Mouse (Mus musculus) CH12F3 (cell line): ENCODE measurements around the gene Wdr4.
"Not testable (repeated sequence)": the region's sequence is repeated elsewhere in the genome, so short reads cannot be mapped to it uniquely, and the experiment has no call there.

Source experiments
- in situ Hi-C: fragments of 300-500 bp; cut with MboI; formaldehyde crosslinking; loops from 2 replicates; pipeline ENCODE4 v1.14.3; 2020; ENCODE audit warnings: low sequenced_read_pairs

The Wdr4 gene

DNA sequence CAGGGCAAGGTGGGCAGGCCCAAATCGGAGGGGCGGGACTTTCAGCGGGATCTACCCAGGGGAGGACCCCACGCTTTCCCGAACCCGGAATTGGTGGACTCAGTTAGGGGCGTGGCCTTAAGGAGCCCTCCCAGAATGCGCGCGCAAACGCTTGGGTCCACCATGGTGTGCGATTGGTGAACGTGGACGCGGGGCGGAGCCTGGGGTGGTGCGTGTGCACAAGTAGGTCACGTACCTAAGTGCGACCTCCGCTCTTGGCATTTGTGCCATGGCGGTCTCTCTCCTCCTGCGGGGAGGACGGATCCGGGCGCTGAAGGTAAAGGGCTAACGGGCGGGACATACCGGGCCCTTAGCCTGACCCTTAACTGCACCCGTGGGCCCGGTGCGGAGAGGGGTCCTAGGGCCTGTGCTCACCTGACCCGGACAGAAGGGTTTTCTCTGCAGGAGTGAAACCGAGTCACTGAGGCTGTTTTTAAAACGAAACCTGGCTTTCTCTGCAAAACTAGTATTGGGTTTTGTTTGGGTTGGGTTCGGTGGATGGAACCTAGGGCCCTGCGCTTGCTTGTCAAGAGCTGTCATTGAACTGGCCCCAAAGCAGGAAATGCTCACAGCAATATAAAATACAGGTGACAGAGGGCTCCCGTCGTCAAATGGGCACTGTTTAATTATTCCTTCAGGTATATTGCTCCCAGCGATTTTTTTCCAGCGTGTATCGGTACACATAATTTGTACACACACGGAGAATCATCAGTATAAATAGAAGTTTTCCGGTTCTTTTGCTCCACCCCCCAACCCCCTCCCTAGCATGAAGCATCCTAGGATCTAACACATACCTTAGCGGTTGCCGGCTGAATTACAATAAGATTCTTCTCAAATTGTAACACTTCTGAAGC is at the start of gene Wdr4, which contains the start of gene Ndufv3:
TSS of gene Wdr4 (minus strand) at position 35 of the 893 bp plus-strand sequence.
TSS of gene Ndufv3 (plus strand) at position 170 of the 893 bp plus-strand sequence.
- in situ Hi-C loops: loop anchor here (10.0 kb wide), 2 partner anchors 125 to 145 kb away; no protein-coding TSS in a partner anchor

DNA sequence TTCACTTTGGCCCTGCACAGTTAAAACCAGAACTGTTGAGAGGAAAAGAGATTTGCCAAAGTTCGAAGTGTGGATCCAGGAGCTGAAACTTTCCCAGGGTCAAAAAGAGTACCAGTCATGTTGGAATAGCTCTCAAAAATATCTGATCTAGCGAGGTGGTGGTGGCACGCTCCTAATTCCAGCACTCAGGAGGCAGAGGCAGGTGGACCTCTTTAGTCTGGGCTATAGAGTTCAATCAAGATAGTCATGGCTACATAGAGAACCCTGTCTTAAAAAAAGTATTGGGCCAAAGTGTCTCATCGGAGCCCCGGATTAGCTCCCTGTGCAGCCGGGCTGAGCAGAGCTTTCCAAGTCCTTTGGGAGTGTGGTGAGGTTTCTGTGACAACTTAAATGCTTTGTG is 46.5 kb upstream of the Wdr4 start:
- in situ Hi-C loops: no loop called here

DNA sequence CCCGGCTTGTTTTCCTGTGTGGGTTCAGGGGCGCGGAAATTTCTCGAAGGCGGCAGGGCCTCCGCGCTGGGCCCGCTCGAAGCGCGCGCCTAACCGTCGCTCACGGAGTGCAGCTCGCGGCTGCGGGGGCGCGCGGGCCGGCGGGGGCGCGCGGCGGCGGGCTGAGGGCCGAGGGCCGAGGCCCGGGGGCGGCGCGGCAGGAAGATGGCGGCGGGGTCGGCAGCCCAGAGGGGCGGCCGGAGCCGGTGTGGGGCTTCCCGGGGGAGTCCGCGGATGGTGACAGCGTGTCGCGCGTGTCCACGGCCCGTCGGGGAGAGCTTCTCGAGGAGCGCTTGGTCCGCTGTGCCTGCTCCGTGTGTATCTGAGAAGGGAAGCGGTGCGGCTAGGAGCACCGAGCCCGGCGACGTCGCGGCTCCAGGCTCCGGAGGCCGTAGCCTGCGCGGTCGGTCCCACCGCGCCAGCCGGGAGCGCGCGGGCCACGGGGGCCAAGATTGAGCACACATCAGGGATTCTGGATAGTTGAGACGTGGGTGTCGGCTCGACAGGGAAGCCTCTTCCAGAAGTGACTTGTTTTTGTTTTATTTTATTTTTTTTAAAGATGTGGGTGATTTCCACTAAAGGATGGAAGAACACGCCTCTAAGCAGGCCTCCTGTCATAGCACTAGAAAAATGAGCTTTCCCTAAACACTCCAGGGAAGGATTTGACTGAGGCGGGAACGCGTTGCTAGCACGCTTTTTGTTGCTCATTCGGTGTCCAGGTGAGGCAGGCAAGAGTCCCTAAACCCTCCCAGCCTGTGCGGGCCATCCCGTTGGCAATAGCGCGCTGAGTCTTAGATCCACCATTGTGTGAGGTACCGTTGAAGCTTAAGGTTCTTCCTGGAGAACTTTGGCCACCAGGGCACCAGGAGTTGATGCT is 45.6 kb upstream of the Wdr4 start:
- in situ Hi-C loops: no loop called here

DNA sequence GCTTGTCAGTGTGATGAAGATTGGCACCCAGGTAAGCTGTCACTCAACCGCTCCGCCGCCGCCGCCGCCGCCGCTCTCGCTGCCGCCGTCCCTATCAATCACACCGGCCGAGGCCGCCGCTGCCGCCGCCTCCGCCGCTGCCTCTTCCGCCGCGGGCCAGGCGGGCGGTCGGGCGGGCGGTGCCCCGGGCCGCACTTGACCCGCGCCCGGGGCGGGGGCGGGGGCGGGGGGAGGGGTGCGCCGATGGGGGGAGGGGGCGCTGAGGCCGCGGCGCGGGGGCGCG is 45.0 kb upstream of the Wdr4 start:
- in situ Hi-C loops: no loop called here

DNA sequence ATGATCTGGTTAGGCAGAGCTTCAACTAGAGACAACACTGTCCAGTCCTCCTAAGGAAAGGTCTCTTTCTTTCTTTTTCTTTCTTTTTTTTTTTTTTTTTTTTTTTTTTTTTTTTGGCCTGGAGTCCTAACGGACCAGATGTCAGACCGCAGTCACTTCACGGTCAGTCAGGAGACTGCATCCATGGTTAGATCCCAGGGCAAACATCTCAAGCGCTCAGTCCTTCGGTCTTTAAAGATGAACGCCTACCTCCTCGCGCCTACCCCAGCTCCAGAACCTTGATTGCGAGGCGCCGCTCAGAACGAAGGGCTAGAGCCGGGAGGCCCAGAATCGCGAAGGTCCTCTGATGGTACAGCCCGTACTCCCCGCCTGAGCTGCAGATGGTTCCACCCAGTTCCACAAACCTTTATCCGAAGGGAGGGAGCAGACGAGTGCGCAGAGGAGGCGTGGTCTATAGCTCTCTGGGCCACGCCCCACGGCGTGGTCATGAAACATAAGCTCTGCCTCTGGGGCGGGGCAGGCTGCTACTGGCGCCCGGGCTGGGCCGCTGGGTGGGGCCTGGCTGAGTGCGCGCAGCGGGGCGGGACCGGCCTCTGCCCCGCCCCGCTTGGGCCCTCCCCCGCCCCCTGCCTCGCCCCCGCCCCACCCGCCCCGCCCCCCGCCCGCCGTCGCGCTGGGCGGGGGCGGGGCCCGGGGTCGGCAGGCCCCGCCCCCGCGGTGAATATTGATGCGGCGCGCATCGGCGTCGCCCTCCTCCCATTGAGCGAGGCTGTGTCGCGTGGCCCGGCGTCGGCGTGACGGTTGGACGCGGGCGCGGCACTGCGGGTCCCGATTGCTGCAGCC is 44.5 kb upstream of the Wdr4 start, which contains the start of gene Pknox1:
TSS of gene Pknox1 (plus strand) at position 720 of the 843 bp plus-strand sequence.
- in situ Hi-C loops: no loop called here

DNA sequence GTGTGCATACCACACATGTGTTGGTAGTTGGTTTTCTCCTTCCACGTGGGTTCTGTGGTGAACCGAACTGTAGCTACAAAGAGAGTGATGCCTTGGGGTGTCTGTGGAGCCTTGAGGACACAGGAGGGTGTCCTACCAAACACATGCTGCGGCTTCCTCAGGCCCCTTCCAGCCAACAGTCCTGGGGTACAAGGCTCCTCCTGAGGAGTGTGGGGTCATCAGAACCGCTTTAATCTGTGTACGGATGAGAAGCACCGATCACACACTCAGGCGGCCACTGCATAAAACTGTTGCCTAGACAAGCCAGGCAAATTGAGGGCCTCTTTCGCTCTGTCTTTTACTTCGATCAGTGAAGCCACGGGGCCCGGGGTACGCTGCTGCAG is 43.8 kb upstream of the Wdr4 start:
- in situ Hi-C loops: no loop called here

DNA sequence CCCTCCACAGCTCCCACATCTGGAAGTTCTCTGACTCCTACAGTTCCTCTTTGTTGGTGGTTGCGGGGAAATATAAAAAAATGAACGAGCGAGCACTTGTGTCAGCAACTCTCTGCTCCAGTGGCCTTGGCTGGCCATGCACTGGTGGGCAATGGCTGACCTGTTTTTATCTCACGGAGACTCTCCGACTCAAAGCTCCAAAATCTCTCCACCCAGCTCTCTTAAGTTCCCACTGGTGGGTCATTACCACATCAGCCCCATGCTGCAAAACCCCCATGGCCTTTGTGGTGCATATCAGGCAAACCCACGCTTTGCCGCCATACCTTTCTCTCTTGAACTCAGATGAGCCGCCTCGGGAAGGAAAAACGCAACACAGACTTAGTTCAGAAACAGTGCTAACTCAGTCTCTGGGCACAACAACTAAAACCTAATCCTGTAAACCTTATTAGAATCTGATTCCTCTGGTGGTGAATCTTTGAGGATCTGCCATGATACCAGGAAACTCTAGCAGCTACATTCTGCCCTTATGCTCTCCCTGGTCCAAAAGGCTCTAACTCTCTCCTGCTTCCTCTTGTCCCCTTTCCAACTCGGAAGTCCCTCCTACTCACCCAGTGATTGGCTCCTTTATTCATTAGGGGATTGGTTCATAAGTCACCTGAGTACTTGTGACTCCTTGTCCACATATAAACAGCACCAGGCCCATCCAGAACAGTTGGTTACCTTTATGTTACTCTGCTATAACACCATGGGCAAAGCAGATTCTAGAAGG is 39.4 kb upstream of the Wdr4 start:
- in situ Hi-C loops: no loop called here

DNA sequence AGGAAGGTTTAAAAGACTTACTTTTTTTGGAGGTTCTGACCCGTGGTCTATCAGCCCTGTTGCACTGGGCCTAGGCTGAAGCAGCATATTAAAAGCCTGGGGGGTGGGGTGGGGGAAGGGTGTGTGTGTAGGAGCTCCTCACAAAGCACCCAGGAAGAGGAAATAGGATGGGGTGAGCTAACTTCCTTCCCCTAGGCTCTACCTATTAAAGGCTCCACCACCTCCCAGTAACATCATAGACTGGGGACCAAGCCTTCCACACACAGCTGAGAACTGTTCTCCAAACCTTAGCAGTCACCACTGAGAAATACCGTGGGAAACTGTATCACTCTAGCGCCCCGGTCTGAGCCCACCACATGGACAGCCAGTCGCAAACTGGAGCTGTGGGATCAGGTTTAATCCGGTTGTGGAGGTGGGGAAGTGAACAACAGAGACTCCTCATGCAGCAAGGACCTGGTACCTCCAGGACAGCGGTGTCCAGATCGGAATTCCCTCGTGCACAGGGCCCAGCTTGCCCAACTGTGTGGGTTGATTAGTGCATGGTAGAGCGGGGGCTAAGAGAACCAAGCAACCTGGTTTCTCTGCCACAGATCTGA is 38.3 kb upstream of the Wdr4 start:
- in situ Hi-C loops: no loop called here

DNA sequence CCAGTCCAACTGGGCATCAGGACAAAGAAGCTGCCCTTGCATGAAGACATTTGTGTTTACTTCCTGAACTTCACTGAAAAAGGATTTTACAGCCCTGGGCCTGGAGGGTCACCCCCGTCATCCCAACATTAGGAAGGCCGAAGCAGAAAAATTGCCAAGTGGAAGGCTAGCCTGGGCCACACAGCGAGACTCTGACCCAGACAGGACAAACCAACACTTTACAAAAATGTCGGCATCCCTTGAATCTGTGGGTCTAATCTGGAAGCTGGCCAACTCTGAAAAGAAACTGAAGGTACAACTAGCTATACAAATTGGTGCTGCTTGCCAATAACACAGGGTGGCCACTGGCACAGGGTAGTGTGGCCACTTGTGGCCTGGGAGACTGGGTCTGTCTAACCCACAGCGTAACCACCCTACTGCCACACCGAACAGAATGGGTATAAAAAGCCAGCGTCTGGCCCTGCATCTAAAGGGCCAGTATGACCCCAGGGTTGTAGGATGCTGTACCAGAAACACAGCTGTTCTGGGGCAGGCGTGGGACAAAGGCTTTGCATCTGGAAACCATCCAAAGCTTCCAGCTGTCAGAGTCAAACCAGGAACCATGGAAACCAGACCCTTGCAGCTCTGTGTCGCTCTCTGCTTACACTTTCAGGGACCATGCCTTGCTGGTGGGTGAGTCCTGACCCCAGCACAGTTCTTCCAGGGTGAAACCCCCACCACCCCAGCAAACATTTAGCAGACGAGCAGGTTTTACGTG is 37.5 kb upstream of the Wdr4 start:
- in situ Hi-C loops: no loop called here

DNA sequence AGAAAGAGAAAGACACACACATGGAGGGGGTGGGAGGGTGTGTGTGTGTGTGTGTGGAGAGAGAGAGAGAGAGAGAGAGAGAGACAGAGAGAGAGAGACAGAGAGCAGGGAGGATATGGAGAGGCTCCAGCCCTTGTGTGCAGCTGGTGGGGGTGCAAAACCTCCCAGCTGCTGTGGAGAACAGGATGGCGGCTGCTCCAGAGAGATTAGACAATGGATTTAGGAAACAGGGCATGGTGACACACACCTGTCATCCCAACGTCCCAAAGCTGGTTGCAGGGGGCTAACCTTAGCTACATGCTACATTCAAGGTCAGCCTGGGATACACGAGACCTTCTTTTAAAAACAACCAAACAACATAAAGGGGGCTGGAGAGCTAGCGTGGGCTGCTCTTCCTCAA is 36.5 kb upstream of the Wdr4 start:
- in situ Hi-C loops: no loop called here

DNA sequence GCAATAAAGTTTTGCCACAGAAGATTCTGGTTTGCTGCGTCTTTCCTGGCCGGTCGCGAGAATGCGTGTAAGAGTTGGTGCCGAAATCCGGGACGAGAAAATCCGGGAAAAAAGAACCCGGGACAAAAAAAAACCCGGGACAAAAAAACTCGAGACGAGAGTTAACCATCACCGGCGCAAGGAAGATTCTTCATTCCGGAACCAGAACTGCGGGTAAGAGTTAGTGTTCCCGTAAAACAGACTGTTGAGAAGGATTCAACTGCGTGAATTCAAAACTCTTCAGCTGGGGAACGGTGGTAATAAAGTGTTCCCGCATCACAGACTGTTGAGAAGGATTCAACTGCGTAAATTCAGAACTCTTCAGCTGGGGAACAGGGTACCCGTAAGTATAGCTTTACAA is 32.8 kb upstream of the Wdr4 start:
- in situ Hi-C loops: not testable (repeated sequence)

DNA sequence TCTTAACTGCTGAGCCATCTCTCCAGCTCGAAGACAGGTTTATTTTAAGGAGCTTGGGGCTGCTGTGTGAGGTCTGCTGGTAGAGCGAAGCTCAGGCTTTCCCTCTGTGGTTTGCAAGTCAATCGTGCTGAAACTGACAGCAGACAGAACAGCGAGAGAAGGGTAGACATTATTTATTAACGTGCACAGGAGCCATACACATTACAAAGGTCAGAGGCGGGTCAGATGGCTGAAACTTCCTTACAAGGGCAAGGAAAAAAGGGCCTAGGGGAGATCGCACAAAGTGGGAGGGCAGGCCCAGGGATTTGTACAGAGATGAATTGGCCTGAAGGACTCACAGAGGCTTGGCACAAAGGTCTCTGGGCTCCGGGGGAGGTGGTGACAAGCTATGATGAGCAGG is 29.6 kb upstream of the Wdr4 start:
- in situ Hi-C loops: no loop called here

DNA sequence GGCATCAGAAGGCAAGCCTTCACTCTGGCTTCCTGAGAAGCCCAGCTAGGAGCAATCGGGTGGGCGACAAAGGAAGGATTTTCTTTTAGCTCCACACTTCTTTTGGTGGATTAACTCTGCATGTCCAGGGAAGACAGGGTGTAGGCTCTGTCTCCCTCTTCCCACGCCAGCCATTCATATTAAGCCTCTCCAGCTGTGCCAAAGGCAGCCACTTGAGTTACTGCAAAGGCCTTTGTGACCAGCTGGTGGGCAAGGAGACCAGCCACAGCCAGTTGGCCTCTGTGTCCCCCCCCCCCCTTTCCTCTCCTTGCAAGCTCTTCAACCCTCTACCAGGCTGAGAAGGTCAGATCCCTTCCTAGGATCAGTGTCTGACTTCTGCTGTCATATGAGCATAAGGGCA is 28.2 kb upstream of the Wdr4 start:
- in situ Hi-C loops: no loop called here

DNA sequence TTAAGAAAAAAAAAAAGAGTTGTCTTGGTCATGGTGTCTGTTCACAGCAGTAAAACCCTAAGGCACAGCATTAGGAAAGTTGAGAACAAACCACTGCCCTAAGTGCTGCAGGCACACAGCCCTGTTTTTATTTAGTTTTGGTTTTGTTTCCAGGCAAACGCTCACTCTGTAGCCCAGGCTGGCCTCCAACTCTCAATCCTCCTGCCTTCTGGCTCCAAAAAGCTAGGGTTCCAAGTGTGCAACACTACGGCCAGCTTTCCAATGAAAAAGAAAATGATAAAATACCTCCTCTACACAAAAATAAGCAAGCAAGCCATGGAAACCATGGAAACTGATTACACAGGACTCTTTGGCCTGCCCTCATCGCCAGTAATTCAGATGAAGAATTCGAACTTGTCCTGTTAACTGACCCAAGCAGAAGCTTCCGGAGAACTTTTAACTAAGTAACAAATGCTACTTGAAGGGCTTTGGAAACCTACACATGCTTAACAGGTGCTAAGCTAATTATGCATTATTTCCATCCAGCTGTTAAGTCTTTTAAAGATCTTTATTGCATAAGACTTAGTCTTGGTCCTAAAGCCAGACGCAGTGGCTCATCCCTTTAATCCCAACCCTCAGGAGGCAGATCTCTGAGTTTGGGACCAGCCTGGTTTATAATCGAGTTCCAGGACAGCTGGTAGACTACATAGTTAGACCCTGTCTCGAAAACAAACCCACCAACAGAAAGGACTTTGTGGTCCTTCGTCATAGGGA is 26.8 kb upstream of the Wdr4 start:
- in situ Hi-C loops: no loop called here

DNA sequence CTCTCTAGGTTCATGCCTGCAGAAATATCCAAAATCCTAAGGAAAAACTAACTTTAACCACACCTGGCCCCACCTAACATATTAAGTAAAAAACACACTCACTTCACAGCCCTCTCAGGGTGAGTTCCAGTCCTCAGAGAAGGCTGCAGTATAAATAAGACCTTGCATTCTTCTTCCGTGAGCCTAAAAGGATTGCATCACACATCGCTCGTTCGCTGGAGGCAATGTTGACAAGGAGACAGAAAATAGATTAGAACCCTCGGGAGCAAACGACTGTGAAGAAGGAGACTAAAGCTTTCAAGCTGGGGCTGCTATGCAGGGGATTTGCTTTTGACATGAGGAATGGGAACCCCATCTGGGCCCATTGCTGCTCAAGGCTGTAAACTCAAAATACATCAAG is 23.8 kb upstream of the Wdr4 start:
- in situ Hi-C loops: no loop called here

DNA sequence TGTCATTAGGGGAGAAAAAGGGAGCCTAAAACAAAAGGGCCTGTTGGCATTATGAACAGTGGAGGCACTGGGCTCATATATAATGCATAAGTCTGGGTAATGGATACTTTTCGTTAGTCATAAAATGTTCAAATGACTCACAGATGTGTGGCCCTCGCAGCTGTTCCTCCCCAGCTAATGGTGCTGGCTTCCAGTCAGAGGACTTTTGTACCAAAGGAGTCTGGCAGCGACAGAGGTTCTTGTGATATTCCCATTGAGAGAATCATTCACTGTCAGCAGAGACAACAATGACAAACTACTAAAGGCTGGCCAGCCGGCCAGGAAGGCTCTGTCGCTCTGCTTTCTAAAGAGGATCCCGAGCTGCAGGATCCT is 21.7 kb upstream of the Wdr4 start:
- in situ Hi-C loops: no loop called here

DNA sequence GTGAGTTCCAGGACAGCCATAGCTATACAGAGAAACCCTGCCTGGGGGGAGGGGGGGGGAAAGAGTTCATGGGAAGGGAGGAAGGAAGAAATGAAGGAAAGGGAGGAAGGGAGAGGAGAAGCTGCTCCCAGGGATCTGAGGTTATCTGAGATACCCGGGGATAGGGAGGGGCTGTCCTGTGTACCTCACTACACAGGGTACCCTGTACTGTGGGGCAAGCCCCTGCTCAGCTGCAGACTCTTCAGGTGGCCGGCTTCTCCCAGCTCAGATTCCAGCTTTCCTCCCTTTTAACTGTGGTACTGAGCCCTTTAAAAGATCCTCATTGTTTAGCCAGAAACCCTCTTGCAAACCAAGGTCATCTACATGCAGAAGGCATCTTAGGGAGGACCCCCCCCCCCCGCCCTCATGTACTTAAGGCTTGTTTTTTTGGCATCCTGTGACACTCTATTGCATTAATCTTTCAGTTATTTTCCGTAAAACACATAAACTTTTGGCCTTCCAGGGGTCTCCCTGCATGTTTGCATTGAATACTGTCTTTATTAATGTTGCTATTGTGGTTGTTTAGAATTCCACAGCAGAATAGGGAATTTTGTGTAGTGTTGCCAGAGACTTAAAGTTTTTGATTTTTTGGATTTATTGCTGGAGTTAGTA is 21.2 kb upstream of the Wdr4 start:
- in situ Hi-C loops: no loop called here

DNA sequence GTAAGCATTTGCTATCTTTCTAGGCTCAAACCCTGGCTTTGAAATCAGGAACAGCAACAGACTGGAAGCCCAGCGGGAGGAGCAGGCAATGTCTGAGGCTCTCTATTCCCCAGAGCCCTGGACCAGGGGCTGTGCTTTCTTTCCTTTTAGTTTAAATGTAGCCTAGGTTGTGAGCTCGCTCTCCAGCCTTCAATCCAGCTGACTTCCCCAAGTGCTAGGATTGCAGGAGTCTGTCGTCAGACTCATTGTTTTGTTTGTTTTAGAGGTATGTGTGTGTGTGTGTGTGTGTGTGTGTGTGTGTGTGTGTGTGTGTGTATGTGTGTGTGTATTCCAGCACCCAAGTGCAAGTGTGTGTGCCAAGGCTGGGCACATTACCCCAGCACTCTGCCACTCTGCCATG is 20.3 kb upstream of the Wdr4 start:
- in situ Hi-C loops: no loop called here
